ENCODE assay signal across 8 mouse cellular contexts in the genomic region with DNA sequence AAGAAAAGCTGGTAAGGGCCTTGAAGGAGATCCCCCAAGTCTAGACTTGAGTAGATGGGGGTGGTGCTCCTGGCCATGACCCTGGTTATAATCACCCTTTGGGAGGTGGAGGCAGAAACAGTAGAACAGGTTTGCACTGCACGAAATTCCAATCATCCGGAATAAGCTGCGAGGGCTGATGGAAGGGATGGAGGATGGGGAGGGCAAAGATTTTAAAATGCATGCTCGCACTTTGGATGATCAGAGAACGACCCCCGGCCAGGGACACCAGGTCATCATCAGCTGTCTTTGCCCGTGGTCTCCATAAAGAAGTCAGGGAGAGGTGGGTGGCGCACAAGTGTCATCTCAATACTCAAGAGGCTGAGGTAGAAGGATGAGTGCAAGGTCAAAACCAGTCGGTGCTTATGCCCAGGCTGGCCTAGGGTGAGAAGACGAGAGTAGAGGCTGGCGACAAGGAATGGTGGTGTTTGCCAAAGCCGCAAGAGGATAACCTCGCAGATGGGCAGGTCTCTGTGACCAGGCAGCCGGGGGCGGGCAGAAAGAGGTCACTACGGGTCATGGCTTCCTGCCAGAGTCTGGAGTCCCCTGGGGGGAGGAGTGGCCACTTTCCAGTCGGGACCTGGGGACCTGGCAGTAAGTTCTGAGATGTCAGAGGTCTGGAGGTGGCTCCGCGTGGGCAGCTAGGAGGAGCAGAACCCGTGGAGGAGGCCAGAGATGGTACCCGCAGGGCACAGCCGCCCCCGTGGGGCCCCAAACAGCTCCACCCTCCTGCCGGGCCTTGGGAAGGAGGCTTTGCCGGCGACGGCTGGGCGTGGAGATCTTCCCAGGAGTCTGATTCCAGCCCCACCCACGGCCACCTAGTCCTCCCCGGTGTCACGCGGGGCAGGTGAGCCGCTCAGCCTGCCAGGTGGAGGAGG. TPM values are rescaled to one million over a fixed set of nuclear protein-coding genes. Genes with fewer than 3 reads are reported as not detected.
DNase-seq lines count a peak whose midpoint lies in the region; ATAC-seq and TF ChIP-seq lines count a peak whose summit lies in the region.
"Had no signal": no experiment of that assay in that cellular context is flagged by ENCODE, and none has a peak within 500 bp of the region (broad histone marks: within the 10 kb centered on the region; RNA-seq: fewer than 3 reads in every experiment).

No protein-coding gene starts in this region.

- peak in 1 of 2 experiments; percentile 16; a peak in 1 of 4 replicates for TF ChIP-seq EP300 in MEL (IDR thresholded peaks at IDR 0.05; ENCODE audit: low read depth in 1 of 2, low read length in 2 of 2)
- TF ChIP-seq EP300 in stomach, postnatal 0 days (optimal IDR thresholded peaks at IDR 0.05), result peak; percentile 63

- no peak for ATAC-seq in forebrain, embryonic 13.5 days
- ATAC-seq in limb, embryonic 14.5 days (ENCODE audit: low FRiP score, low read depth), result no peak
- no peak for ATAC-seq in midbrain, postnatal 0 days (ENCODE audit: low FRiP score)
- ATAC-seq in stomach, postnatal 0 days (ENCODE audit: low FRiP score, low TSS enrichment), result peak; percentile 35

- TF ChIP-seq RAD21 in MEL (IDR thresholded peaks at IDR 0.05; ENCODE audit: low read depth, low read length), result no peak

- no peaks in the 10 kb centered on the region; the same call in 1 of the 2 replicates for H3K79me2 ChIP-seq in MEL (ENCODE audit: control insufficient read depth, insufficient read depth, low read length, poor library complexity)

- H3K4me2 ChIP-seq in forebrain, embryonic 13.5 days, result peak overlapping the region; percentile 68
- H3K4me2 ChIP-seq in limb, embryonic 14.5 days (replicated peaks; ENCODE audit: low read depth, low read length, severe bottlenecking), result peak overlapping the region; percentile 81
- H3K4me2 ChIP-seq in midbrain, postnatal 0 days (ENCODE audit: low read depth, low read length, poor library complexity, severe bottlenecking), result peak overlapping the region; percentile 58
- peak overlapping the region; percentile 68 for H3K4me2 ChIP-seq in stomach, postnatal 0 days (replicated peaks; ENCODE audit: low read depth)

- H3K27ac ChIP-seq in MEL (ENCODE audit: control insufficient read depth, low read depth, low read length), result peak overlapping the region; percentile 77
- peak overlapping the region; percentile 79 for H3K27ac ChIP-seq in brown adipose tissue, adult 24 weeks (replicated peaks; ENCODE audit: low read depth, low read length)
- H3K27ac ChIP-seq in forebrain, embryonic 13.5 days, result peak overlapping the region; percentile 40
- H3K27ac ChIP-seq in hindbrain, embryonic 10.5 days, result peak overlapping the region; percentile 93
- peak overlapping the region; percentile 87 for H3K27ac ChIP-seq in limb, embryonic 14.5 days (replicated peaks; ENCODE audit: low read depth, low read length)
- peak overlapping the region; percentile 84 for H3K27ac ChIP-seq in midbrain, postnatal 0 days (ENCODE audit: low read depth, low read length)
- H3K27ac ChIP-seq in stomach, postnatal 0 days (replicated peaks), result peak overlapping the region; percentile 97

- peaks cover 0 to 18% of the 10 kb centered on the region in 2 experiments; a peak in 2 of 4 replicates for H3K36me3 ChIP-seq in MEL (ENCODE audit: control insufficient read depth in 1 of 2, insufficient read depth in 2 of 2, low read length in 2 of 2)
- H3K36me3 ChIP-seq in forebrain, embryonic 13.5 days (ENCODE audit: poor library complexity, severe bottlenecking), result peaks cover 28% of the 10 kb centered on the region
- peaks cover 29% of the 10 kb centered on the region for H3K36me3 ChIP-seq in hindbrain, embryonic 10.5 days
- H3K36me3 ChIP-seq in limb, embryonic 14.5 days (ENCODE audit: control insufficient read depth, insufficient read depth, low read length), result peaks cover 23% of the 10 kb centered on the region
- H3K36me3 ChIP-seq in midbrain, postnatal 0 days (ENCODE audit: insufficient read depth, low read length), result peaks cover 19% of the 10 kb centered on the region
- H3K36me3 ChIP-seq in stomach, postnatal 0 days (ENCODE audit: control insufficient read depth, insufficient read depth, low read length), result peaks cover 14% of the 10 kb centered on the region

- H3K4me3 ChIP-seq in MEL (ENCODE audit: control insufficient read depth in 1 of 2, insufficient read depth in 1 of 2, low read depth in 2 of 2, low read length in 2 of 2), result peak overlapping the region; percentile 53 to 58
- peak overlapping the region; percentile 50 for H3K4me3 ChIP-seq in brown adipose tissue, adult 24 weeks (ENCODE audit: insufficient read depth, low read depth, low read length)
- H3K4me3 ChIP-seq in forebrain, embryonic 13.5 days, result peak overlapping the region; percentile 43
- H3K4me3 ChIP-seq in hindbrain, embryonic 10.5 days, result peak overlapping the region; percentile 49
- H3K4me3 ChIP-seq in limb, embryonic 14.5 days (replicated peaks; ENCODE audit: low read length), result peak overlapping the region; percentile 43
- H3K4me3 ChIP-seq in midbrain, postnatal 0 days (ENCODE audit: low read depth, low read length), result peak overlapping the region; percentile 42
- H3K4me3 ChIP-seq in stomach, postnatal 0 days (ENCODE audit: low read depth, low read length), result peak overlapping the region; percentile 34

- peak overlapping the region; percentile 66 for H3K9ac ChIP-seq in MEL (ENCODE audit: control insufficient read depth, low read depth, low read length, poor library complexity, severe bottlenecking)
- peak overlapping the region; percentile 54 for H3K9ac ChIP-seq in forebrain, embryonic 13.5 days
- peak overlapping the region; percentile 36 for H3K9ac ChIP-seq in limb, embryonic 14.5 days (ENCODE audit: low read depth, low read length, severe bottlenecking)
- peak overlapping the region; percentile 33; the same call in 1 of the 2 replicates for H3K9ac ChIP-seq in midbrain, postnatal 0 days (replicated peaks; ENCODE audit: low read length, poor library complexity, severe bottlenecking)
- H3K9ac ChIP-seq in stomach, postnatal 0 days (ENCODE audit: low read length), result peak overlapping the region; percentile 63

- H3K27me3 ChIP-seq in MEL (ENCODE audit: control insufficient read depth in 1 of 2, insufficient read depth in 2 of 2, low read length in 2 of 2), result no peaks in the 10 kb centered on the region
- H3K27me3 ChIP-seq in forebrain, embryonic 13.5 days, result no peaks in the 10 kb centered on the region
- peaks cover 8% of the 10 kb centered on the region for H3K27me3 ChIP-seq in hindbrain, embryonic 10.5 days (ENCODE audit: insufficient read depth, poor library complexity, severe bottlenecking)
- no peaks in the 10 kb centered on the region for H3K27me3 ChIP-seq in limb, embryonic 14.5 days (ENCODE audit: control insufficient read depth, insufficient read depth, low read length)
- no peaks in the 10 kb centered on the region for H3K27me3 ChIP-seq in midbrain, postnatal 0 days (ENCODE audit: insufficient read depth, low read length)
- H3K27me3 ChIP-seq in stomach, postnatal 0 days (ENCODE audit: control insufficient read depth, insufficient read depth, low read length), result no peaks in the 10 kb centered on the region

- TF ChIP-seq CTCF in MEL (IDR thresholded peaks at IDR 0.05 in 2 of 3, conservative IDR thresholded peaks at IDR 0.05 in 1 of 3; ENCODE audit: control insufficient read depth in 1 of 3, insufficient read depth in 1 of 3, low read depth in 2 of 3, low read length in 3 of 3, poor library complexity in 1 of 3, severe bottlenecking in 1 of 3), result no peak
- TF ChIP-seq CTCF in midbrain, postnatal 0 days (IDR thresholded peaks at IDR 0.05), result no peak
- TF ChIP-seq CTCF in stomach, postnatal 0 days (IDR thresholded peaks at IDR 0.05; ENCODE audit: low read depth), result no peak

- peak; percentile 66 for DNase-seq in MEL (ENCODE audit: low read depth, low spot score)
- peak; percentile 83 for DNase-seq in hindbrain, embryonic 10.5 days (ENCODE audit: low spot score)
- DNase-seq in limb, embryonic 14.5 days (ENCODE audit: low spot score), result peak; percentile 69
- DNase-seq in midbrain, postnatal 0 days (ENCODE audit: low spot score), result peak; percentile 56
- DNase-seq in stomach, postnatal 0 days (ENCODE audit: low spot score), result peak; percentile 93

- H3K4me1 ChIP-seq in MEL (ENCODE audit: control insufficient read depth in 1 of 2, insufficient read depth in 2 of 2, low read length in 2 of 2), result peaks cover 6 to 35% of the 10 kb centered on the region in 2 experiments; a peak in 3 of 4 replicates
- peaks cover 32% of the 10 kb centered on the region for H3K4me1 ChIP-seq in brown adipose tissue, adult 24 weeks (ENCODE audit: control insufficient read depth, insufficient read depth, insufficient read length, low read length)
- H3K4me1 ChIP-seq in forebrain, embryonic 13.5 days, result peaks cover 74% of the 10 kb centered on the region
- peaks cover 97% of the 10 kb centered on the region for H3K4me1 ChIP-seq in hindbrain, embryonic 10.5 days (replicated peaks)
- peaks cover 68% of the 10 kb centered on the region for H3K4me1 ChIP-seq in limb, embryonic 14.5 days (ENCODE audit: control insufficient read depth, insufficient read depth, low read length)
- peaks cover 16% of the 10 kb centered on the region for H3K4me1 ChIP-seq in midbrain, postnatal 0 days (ENCODE audit: insufficient read depth, low read length)
- H3K4me1 ChIP-seq in stomach, postnatal 0 days (replicated peaks; ENCODE audit: control insufficient read depth, insufficient read depth), result peaks cover 21% of the 10 kb centered on the region

- WGBS in forebrain, embryonic 13.5 days, result 2% methylated on average over 31 of the region's 33 CpGs
- WGBS in hindbrain, embryonic 10.5 days, result under 1% methylated on average over 33 of the region's 33 CpGs
- WGBS in limb, embryonic 14.5 days, result 3% methylated on average over 32 of the region's 33 CpGs
- 4% methylated on average over 32 of the region's 33 CpGs for WGBS in midbrain, postnatal 0 days
- WGBS in stomach, postnatal 0 days, result 2% methylated on average over 32 of the region's 33 CpGs

- TF ChIP-seq POLR2A in MEL (IDR thresholded peaks at IDR 0.05; ENCODE audit: control insufficient read depth in 1 of 2, insufficient read depth in 1 of 2, low read depth in 1 of 2, low read length in 2 of 2, poor library complexity in 1 of 2), result no peak; a peak in 2 of 4 replicates
- no peak for TF ChIP-seq POLR2A in limb, embryonic 14.5 days (IDR thresholded peaks at IDR 0.05; ENCODE audit: borderline replicate concordance, extremely low read depth, insufficient read depth, insufficient read length)

- H3K9me3 ChIP-seq in MEL (replicated peaks; ENCODE audit: insufficient read depth, low read length), result no peaks in the 10 kb centered on the region
- no peaks in the 10 kb centered on the region for H3K9me3 ChIP-seq in forebrain, embryonic 13.5 days (replicated peaks)
- no peaks in the 10 kb centered on the region for H3K9me3 ChIP-seq in hindbrain, embryonic 10.5 days
- no peaks in the 10 kb centered on the region for H3K9me3 ChIP-seq in limb, embryonic 14.5 days (ENCODE audit: control insufficient read depth, low read length)
- no peaks in the 10 kb centered on the region for H3K9me3 ChIP-seq in midbrain, postnatal 0 days (ENCODE audit: low read length)
- H3K9me3 ChIP-seq in stomach, postnatal 0 days (ENCODE audit: control insufficient read depth, low read length), result no peaks in the 10 kb centered on the region

RNA-seq across cellular contexts. Expression of a gene that starts 5.1 kb away (rescaled TPM):
- total RNA-seq in MEL (2012; rRNA removed), result 21.2 and 27.2 TPM in 2 replicates
- polyA plus RNA-seq in MEL (2012; ENCODE audit: insufficient read depth in 1 of 2, insufficient read length in 2 of 2, low read depth in 1 of 2, low replicate concordance in 2 of 2, missing spikeins in 1 of 2), result 10 to 100 TPM in 1 of 2 experiments, not detected in 1; 56.6 TPM
- polyA plus RNA-seq in brown adipose tissue, adult 24 weeks (2012; ENCODE audit: insufficient read depth, insufficient read length, missing spikeins), result 15.1 and 27.5 TPM in 2 replicates
- 274 and 308 TPM in 2 replicates for polyA plus RNA-seq in forebrain, embryonic 13.5 days (2015; fragmentation: Nextera tagmentation; extraction: Ambion mirVana)
- polyA plus RNA-seq in hindbrain, embryonic 10.5 days (2016; fragmentation: Nextera tagmentation; extraction: Ambion mirVana), result 95.3 and 153 TPM in 2 replicates
- 286 and 289 TPM in 2 replicates for polyA plus RNA-seq in limb, embryonic 14.5 days (2012; rRNA removed)
- 101 and 106 TPM in 2 replicates for polyA plus RNA-seq in limb, embryonic 14.5 days (2014; fragmentation: Nextera tagmentation; extraction: Ambion mirVana)
- 315 and 337 TPM in 2 replicates for total RNA-seq in midbrain, postnatal 0 days (2014; rRNA removed)
- polyA plus RNA-seq in midbrain, postnatal 0 days (2015; fragmentation: Nextera tagmentation; extraction: Ambion mirVana), result 760 and 829 TPM in 2 replicates
- polyA plus RNA-seq in stomach, postnatal 0 days (2015; fragmentation: Nextera tagmentation; extraction: Ambion mirVana), result 237 and 244 TPM in 2 replicates

RNA-seq across cellular contexts. Expression of a gene that starts 12.0 kb away (rescaled TPM):
- 16.9 and 17.7 TPM in 2 replicates for total RNA-seq in MEL (2012; rRNA removed)
- 10 to 100 TPM in 1 of 2 experiments, not detected in 1; 11.4 TPM for polyA plus RNA-seq in MEL (2012; ENCODE audit: insufficient read depth in 1 of 2, insufficient read length in 2 of 2, low read depth in 1 of 2, low replicate concordance in 2 of 2, missing spikeins in 1 of 2)
- 10.9 and 14.9 TPM in 2 replicates for polyA plus RNA-seq in brown adipose tissue, adult 24 weeks (2012; ENCODE audit: insufficient read depth, insufficient read length, missing spikeins)
- polyA plus RNA-seq in forebrain, embryonic 13.5 days (2015; fragmentation: Nextera tagmentation; extraction: Ambion mirVana), result 12.2 and 12.6 TPM in 2 replicates
- polyA plus RNA-seq in hindbrain, embryonic 10.5 days (2016; fragmentation: Nextera tagmentation; extraction: Ambion mirVana), result 12.9 and 14.4 TPM in 2 replicates
- polyA plus RNA-seq in limb, embryonic 14.5 days (2012; rRNA removed), result 10.9 and 15.5 TPM in 2 replicates
- 8.5 and 12.8 TPM in 2 replicates for polyA plus RNA-seq in limb, embryonic 14.5 days (2014; fragmentation: Nextera tagmentation; extraction: Ambion mirVana)
- total RNA-seq in midbrain, postnatal 0 days (2014; rRNA removed), result 2.3 and 2.8 TPM in 2 replicates
- 4.1 and 5.3 TPM in 2 replicates for polyA plus RNA-seq in midbrain, postnatal 0 days (2015; fragmentation: Nextera tagmentation; extraction: Ambion mirVana)
- 13.9 and 14.1 TPM in 2 replicates for polyA plus RNA-seq in stomach, postnatal 0 days (2015; fragmentation: Nextera tagmentation; extraction: Ambion mirVana)

RNA-seq across cellular contexts. Expression of a gene that starts 12.6 kb away (rescaled TPM):
- 8.1 and 8.3 TPM in 2 replicates for total RNA-seq in MEL (2012; rRNA removed)
- polyA plus RNA-seq in MEL (2012; ENCODE audit: insufficient read depth in 1 of 2, insufficient read length in 2 of 2, low read depth in 1 of 2, low replicate concordance in 2 of 2, missing spikeins in 1 of 2), result 10 to 100 TPM in 1 of 2 experiments, not detected in 1; 26.7 TPM
- polyA plus RNA-seq in brown adipose tissue, adult 24 weeks (2012; ENCODE audit: insufficient read depth, insufficient read length, missing spikeins), result 25.5 and 31.6 TPM in 2 replicates
- polyA plus RNA-seq in forebrain, embryonic 13.5 days (2015; fragmentation: Nextera tagmentation; extraction: Ambion mirVana), result 35.1 and 37.9 TPM in 2 replicates
- polyA plus RNA-seq in hindbrain, embryonic 10.5 days (2016; fragmentation: Nextera tagmentation; extraction: Ambion mirVana), result 22.3 and 24.6 TPM in 2 replicates
- 108 and 161 TPM in 2 replicates for polyA plus RNA-seq in limb, embryonic 14.5 days (2012; rRNA removed)
- polyA plus RNA-seq in limb, embryonic 14.5 days (2014; fragmentation: Nextera tagmentation; extraction: Ambion mirVana), result 33.4 and 39.6 TPM in 2 replicates
- total RNA-seq in midbrain, postnatal 0 days (2014; rRNA removed), result 114 and 143 TPM in 2 replicates
- polyA plus RNA-seq in midbrain, postnatal 0 days (2015; fragmentation: Nextera tagmentation; extraction: Ambion mirVana), result 16.3 and 17.2 TPM in 2 replicates
- 8.5 and 9.6 TPM in 2 replicates for polyA plus RNA-seq in stomach, postnatal 0 days (2015; fragmentation: Nextera tagmentation; extraction: Ambion mirVana)

RNA-seq across cellular contexts. Expression of a gene that starts 18.6 kb away (rescaled TPM):
- total RNA-seq in MEL (2012; rRNA removed), result 0.12 TPM in 1 of 2 replicates, not detected in the other
- 1 to 10 TPM in 1 of 2 experiments, not detected in 1; 2.8 TPM for polyA plus RNA-seq in MEL (2012; ENCODE audit: insufficient read depth in 1 of 2, insufficient read length in 2 of 2, low read depth in 1 of 2, low replicate concordance in 2 of 2, missing spikeins in 1 of 2)
- 1.0 and 1.1 TPM in 2 replicates for polyA plus RNA-seq in brown adipose tissue, adult 24 weeks (2012; ENCODE audit: insufficient read depth, insufficient read length, missing spikeins)
- polyA plus RNA-seq in forebrain, embryonic 13.5 days (2015; fragmentation: Nextera tagmentation; extraction: Ambion mirVana), result 17.7 and 19.5 TPM in 2 replicates
- 41.3 and 43.7 TPM in 2 replicates for polyA plus RNA-seq in hindbrain, embryonic 10.5 days (2016; fragmentation: Nextera tagmentation; extraction: Ambion mirVana)
- polyA plus RNA-seq in limb, embryonic 14.5 days (2012; rRNA removed), result 41.7 and 67.7 TPM in 2 replicates
- 31.5 and 38.6 TPM in 2 replicates for polyA plus RNA-seq in limb, embryonic 14.5 days (2014; fragmentation: Nextera tagmentation; extraction: Ambion mirVana)
- 45.1 and 51.1 TPM in 2 replicates for total RNA-seq in midbrain, postnatal 0 days (2014; rRNA removed)
- polyA plus RNA-seq in midbrain, postnatal 0 days (2015; fragmentation: Nextera tagmentation; extraction: Ambion mirVana), result 52.1 and 58.4 TPM in 2 replicates
- 6.5 and 7.2 TPM in 2 replicates for polyA plus RNA-seq in stomach, postnatal 0 days (2015; fragmentation: Nextera tagmentation; extraction: Ambion mirVana)
- total RNA-seq: hematopoietic stem cell, adult 5-6 weeks had no signal

RNA-seq across cellular contexts. Expression of a gene that starts 20.1 kb away (rescaled TPM):
- 4.8 and 6.8 TPM in 2 replicates for total RNA-seq in MEL (2012; rRNA removed)
- 10 to 100 TPM in 1 of 2 experiments, not detected in 1; 19.3 TPM for polyA plus RNA-seq in MEL (2012; ENCODE audit: insufficient read depth in 1 of 2, insufficient read length in 2 of 2, low read depth in 1 of 2, low replicate concordance in 2 of 2, missing spikeins in 1 of 2)
- polyA plus RNA-seq in brown adipose tissue, adult 24 weeks (2012; ENCODE audit: insufficient read depth, insufficient read length, missing spikeins), result 1.1 and 1.5 TPM in 2 replicates
- 21.2 and 26.8 TPM in 2 replicates for polyA plus RNA-seq in forebrain, embryonic 13.5 days (2015; fragmentation: Nextera tagmentation; extraction: Ambion mirVana)
- polyA plus RNA-seq in hindbrain, embryonic 10.5 days (2016; fragmentation: Nextera tagmentation; extraction: Ambion mirVana), result 7.1 and 15.0 TPM in 2 replicates
- polyA plus RNA-seq in limb, embryonic 14.5 days (2012; rRNA removed), result 28.9 and 36.0 TPM in 2 replicates
- 7.5 and 9.3 TPM in 2 replicates for polyA plus RNA-seq in limb, embryonic 14.5 days (2014; fragmentation: Nextera tagmentation; extraction: Ambion mirVana)
- 273 and 276 TPM in 2 replicates for total RNA-seq in midbrain, postnatal 0 days (2014; rRNA removed)
- 120 and 121 TPM in 2 replicates for polyA plus RNA-seq in midbrain, postnatal 0 days (2015; fragmentation: Nextera tagmentation; extraction: Ambion mirVana)
- 4.2 and 4.3 TPM in 2 replicates for polyA plus RNA-seq in stomach, postnatal 0 days (2015; fragmentation: Nextera tagmentation; extraction: Ambion mirVana)

Comparison
In these comparisons a context has a peak if more than half of its experiments do, and no peak if none do; other contexts are left out.
1. H3K27ac ChIP-seq: peak in every context shown above with its lines; median percentile 97 in stomach, postnatal 0 days; 93 in hindbrain, embryonic 10.5 days; 87 in limb, embryonic 14.5 days; 84 in midbrain, postnatal 0 days; 79 in brown adipose tissue, adult 24 weeks; 77 in MEL; 40 in forebrain, embryonic 13.5 days.